Mouse (Mus musculus) monocyte, adult 5-6 weeks (primary cell): ENCODE measurements around the gene Adi1. TPM values are rescaled to one million over a fixed set of nuclear protein-coding genes. Genes with fewer than 3 reads are reported as not detected.
A peak's percentile ranks its signal among the peaks of the same experiment; 100 is the strongest.

ENCODE experiments used
- ATAC-seq: fragments of 153-309, 156-312 bp; replicated peaks from 2 replicates; pipeline ENCODE4 v1.8.0; 2017; ENCODE audit warnings: mild to moderate bottlenecking; ENCODE audit not compliant: low TSS enrichment, insufficient number of reproducible peaks, severe bottlenecking, poor library complexity, low FRiP score
- total RNA-seq: library from RNA; stranded (forward); fragments of 200-1000, 200-491, 200-594 nt; gene quantifications from 3 replicates; pipeline ENCODE4 v1.2.3, GENCODE M21; 2017

Adi1 gene
- total RNA-seq = 2.1 to 9.3 TPM (median 4.4 TPM) in 3 replicates

DNA sequence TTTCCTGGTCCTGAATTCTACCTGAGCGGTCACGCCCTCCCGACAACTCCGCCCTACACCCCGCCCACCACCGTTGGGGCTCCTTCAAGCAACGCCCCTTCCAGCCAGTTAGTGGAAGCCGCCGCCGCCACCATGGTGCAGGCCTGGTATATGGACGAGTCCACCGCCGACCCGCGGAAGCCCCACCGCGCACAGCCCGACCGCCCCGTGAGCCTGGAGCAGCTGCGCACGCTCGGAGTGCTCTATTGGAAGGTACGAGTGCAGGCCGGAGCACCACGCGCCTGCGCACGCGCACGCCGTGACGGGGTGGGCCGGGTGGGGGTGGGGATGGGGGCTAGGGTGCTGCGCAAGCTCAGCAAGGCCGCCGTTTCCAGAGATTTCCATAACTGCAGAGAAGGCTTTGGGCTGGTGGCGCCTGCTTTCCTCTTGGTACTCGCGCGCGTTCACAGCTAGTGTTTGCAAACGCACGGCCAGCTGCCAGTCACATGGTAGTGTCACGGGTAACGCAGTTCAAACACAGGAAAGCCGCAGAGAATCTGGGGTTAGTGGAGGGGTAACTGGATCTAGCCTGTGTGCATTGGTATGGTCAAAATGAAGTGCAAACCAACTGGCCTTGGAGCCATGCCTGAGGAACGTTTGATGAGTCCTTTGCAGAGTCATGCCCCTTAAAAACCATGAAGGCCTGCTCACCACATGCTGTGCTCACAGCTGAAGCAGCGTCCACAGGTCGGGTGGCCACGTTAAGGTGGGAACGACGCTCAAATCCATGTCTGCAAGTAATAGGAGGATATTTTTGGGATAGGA is at the start of gene Adi1:
Adi1 (plus strand) TSS at position 111 of the 804 bp plus-strand sequence.
- ATAC-seq = peak; percentile 81

DNA sequence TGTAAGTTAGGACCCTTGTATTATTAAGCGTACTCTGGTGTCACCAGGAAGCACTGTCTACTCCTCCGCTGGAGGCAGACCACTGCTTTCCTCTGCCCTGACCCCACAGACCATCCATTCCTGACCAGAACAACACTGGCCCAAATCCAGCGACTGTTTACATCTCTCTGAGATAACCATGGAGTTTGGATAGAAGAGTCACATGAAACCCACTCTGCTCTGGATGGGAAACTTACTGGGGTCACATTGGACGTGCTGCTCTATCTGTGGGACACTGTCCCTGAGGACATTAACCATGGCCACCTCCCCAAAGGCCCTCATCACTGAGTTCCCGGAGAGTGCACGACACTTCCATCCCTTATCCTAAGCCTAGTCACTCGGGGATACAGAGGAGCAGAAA is 49.6 kb upstream of the Adi1 start:
- no peak for ATAC-seq

DNA sequence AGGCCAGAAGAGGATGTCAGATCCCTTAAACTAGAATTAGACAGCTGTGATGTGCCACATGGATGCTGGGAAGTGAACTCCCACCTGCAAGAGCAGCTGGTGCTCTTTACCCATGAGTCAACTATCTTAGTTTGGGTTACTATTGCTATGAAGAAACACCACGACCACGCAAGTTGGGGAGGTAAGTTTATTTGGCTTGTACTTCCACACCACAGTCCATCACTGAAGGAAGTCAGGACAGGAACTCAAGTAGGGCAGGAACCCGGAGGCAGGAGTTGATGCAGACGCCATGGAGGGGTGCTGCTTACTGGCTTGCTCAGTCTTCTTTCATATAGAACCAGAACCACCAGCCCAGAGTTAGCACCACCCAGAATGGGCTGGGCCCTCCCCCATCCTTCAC is 47.9 kb upstream of the Adi1 start:
- ATAC-seq = no peak

DNA sequence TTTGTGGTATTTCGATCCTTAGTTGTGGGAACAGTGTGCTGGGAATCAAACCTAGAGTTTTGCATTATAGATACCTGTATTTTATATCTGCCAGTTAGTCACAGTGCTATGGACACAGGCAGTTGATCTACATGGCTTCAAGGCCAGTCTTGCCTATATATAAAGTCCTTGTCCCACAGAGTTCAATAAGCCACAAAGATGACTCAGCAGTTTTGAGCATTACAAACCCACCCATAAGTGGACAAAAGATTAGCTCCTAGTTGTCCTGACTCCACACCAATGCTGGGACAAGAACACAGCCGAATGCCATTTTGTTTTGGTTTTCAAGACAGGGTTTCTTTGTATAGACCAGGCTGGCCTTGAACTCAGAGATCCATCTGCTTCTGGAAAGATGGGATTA is 46.6 kb upstream of the Adi1 start:
- no peak for ATAC-seq

DNA sequence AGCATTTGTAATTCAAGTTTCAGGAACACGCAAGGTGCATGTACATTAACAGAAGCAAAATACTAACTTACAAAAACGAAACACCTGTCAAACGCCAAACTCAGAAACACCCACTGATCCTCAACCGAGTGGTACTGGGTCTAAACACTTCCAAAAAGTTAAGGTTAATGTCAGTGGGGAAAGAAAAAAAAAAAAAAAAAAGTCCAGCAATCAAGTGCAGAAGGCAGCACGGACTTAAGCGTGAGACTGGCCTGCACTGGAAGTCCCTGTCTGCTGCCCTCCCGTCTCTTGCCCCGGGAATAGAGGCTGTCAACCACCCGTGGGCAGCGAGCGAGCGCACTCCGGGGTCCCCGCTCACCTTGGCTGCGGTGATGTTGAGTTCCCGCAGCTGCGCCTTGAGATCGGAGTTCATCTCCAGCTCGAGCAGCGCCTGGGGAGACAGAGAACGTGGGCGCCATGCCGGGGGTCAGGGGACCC is 39.9 kb upstream of the Adi1 start:
- ATAC-seq = no peak

- peak; percentile 96 for ATAC-seq
Measured at GRCm38 (mm10) chr12:28635535-28636476, 39.2 kb upstream of the Adi1 start, which contains the start of gene Rps7. Rps7 (minus strand) TSS chr12:28635953.

GRCm38 (mm10) chr12:28636543-28636942 is 38.5 kb upstream of the Adi1 start:
- no peak for ATAC-seq

DNA sequence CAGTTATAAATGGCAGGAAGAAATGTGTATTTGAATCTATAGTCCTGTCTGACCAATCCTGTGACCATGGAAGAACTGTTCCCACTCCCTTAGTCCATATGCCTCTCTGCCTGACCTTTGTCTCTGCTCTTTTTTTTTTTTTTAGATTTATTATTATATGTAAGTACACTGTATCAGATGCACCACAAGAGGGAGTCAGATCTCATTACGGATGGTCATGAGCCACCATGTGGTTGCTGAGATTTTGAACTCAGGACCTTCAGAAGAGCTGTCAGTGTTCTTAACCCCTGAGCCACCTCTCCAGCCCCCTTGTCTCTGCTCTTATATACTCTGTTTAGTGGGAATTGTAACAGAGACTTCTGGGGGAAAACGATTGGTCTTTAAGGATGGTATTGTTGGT is 36.3 kb upstream of the Adi1 start:
- no peak for ATAC-seq

- peak; percentile 92 for ATAC-seq
Measured at GRCm38 (mm10) chr12:28649141-28650110, 25.6 kb upstream of the Adi1 start, which contains the start of gene Rnaseh1. Rnaseh1 (plus strand) TSS chr12:28649602.

- no peak for ATAC-seq
Measured at GRCm38 (mm10) chr12:28662628-28663027, 12.4 kb upstream of the Adi1 start.

DNA sequence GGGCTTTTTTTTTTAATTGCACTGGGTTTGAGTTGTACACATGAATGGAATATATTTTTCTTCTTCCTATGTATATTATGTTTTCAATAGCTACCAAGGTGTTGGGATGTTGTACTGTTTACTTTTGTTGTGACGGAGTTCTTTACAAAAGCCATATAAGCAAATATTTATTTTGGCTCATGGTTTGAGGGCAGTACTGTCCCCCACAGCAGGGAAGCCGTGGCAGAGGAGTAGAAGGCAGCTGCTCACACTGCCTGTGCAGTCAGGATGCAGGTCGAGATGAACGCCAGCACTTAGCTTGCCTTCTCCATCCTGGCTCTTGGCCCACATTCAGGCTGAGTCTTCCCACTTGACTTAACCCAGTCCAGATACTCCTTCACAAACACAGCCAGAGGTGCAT is 8.3 kb upstream of the Adi1 start:
- ATAC-seq = no peak

GRCm38 (mm10) chr12:28667287-28667686 is 7.7 kb upstream of the Adi1 start:
- ATAC-seq = no peak

DNA sequence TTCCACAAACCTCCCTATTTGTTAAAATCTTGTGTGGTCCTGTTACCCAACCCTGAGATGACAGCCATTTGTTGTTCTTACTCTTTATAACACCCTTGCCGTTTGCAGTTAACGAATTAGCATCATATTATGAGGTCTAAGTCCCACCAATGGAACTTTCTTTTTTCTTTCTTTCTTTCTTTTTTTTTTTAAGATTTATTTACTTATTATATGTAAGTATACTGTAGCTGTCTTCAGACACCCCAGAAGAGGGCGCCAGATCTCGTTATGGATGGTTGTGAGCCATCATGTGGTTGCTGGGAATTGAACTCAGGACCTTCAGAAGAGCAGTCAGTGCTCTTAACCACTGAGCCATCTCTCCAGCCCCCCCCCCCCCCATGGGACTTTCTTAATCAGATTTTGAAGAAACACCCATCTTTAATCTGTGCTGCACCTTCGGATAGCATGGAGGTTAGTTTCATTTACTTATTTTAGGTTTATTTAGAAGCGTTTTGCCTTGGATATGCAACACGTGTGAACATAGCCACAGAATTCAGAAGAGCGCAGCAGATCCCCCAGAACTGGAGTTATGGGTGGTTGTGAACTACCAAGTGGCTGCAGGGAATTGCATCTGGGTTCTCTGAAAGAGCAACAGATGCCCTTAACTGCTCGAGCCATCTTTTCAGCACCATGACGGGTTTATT is 852 bp upstream of the Adi1 start:
- ATAC-seq = no peak

DNA sequence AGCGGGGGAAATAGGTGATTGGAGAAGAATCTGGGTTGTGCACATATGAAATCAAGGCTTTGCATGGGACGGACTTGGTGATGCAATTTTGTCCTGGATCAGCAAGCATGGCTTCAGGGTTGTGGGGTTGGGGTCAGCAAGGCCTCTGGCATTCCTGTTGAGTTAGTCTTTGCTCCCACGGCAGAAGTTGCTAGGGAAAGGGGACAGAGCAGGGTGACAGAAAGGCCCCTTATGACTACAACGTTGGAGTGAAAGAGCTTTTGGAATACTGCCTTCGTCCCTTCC is 836 bp downstream of the Adi1 start:
- ATAC-seq = no peak

GRCm38 (mm10) chr12:28684674-28685073 is 9.6 kb downstream of the Adi1 start:
- ATAC-seq = no peak

- ATAC-seq = no peak
Measured at GRCm38 (mm10) chr12:28685771-28686170, 10.7 kb downstream of the Adi1 start.

GRCm38 (mm10) chr12:28686199-28686879 is 11.3 kb downstream of the Adi1 start:
- no peak for ATAC-seq

- no peak for ATAC-seq
Measured at GRCm38 (mm10) chr12:28688996-28689395, 14.0 kb downstream of the Adi1 start.
